21 mouse cellular contexts compared by ENCODE assay signal in genomic region chr16:33143452-33143851, GRCm38 (mm10). TPM values are rescaled to one million over a fixed set of nuclear protein-coding genes. Genes with fewer than 3 reads are reported as not detected.
DNase-seq lines count a peak whose midpoint lies in the region; ATAC-seq and TF ChIP-seq lines count a peak whose summit lies in the region.
"Had no signal": no experiment of that assay in that cellular context is flagged by ENCODE, and none has a peak within 500 bp of the region (broad histone marks: within the 10 kb centered on the region; RNA-seq: fewer than 3 reads in every experiment).

No protein-coding gene starts in this region.

- peak overlapping the region; percentile 29 for H3K4me3 ChIP-seq in megakaryocyte, embryonic 14.5 days (replicated peaks)
- no peak overlapping the region for H3K4me3 ChIP-seq in midbrain, postnatal 0 days (ENCODE audit: low read depth, low read length)
- H3K4me3 ChIP-seq: embryonic facial prominence, embryonic 10.5 days; embryonic facial prominence, embryonic 12.5 days; forebrain, embryonic 13.5 days; forebrain, embryonic 15.5 days had no signal

- WGBS in midbrain, postnatal 0 days, result 83% methylated on average over 2 of the region's 2 CpGs

- peaks cover 24% of the 10 kb centered on the region for H3K4me1 ChIP-seq in megakaryocyte, embryonic 14.5 days
- H3K4me1 ChIP-seq in midbrain, postnatal 0 days (ENCODE audit: insufficient read depth, low read length), result no peaks in the 10 kb centered on the region
- H3K4me1 ChIP-seq: embryonic facial prominence, embryonic 10.5 days; embryonic facial prominence, embryonic 12.5 days; forebrain, embryonic 13.5 days; forebrain, embryonic 15.5 days had no signal

- no peak for ATAC-seq in megakaryocyte, adult 5-6 weeks (ENCODE audit: poor library complexity, severe bottlenecking)
- no peak for ATAC-seq in midbrain, postnatal 0 days (ENCODE audit: low FRiP score)
- ATAC-seq: forebrain, embryonic 13.5 days; forebrain, embryonic 15.5 days; forebrain, postnatal 0 days; Patski had no signal

- TF ChIP-seq CTCF in midbrain, postnatal 0 days (IDR thresholded peaks at IDR 0.05), result no peak

- H3K4me2 ChIP-seq in midbrain, postnatal 0 days (ENCODE audit: low read depth, low read length, poor library complexity, severe bottlenecking), result no peak overlapping the region
- H3K4me2 ChIP-seq: embryonic facial prominence, embryonic 12.5 days; forebrain, embryonic 13.5 days; forebrain, embryonic 15.5 days had no signal

- no peaks in the 10 kb centered on the region for H3K36me3 ChIP-seq in megakaryocyte, embryonic 14.5 days (replicated peaks; ENCODE audit: low read length)
- no peaks in the 10 kb centered on the region for H3K36me3 ChIP-seq in midbrain, postnatal 0 days (ENCODE audit: insufficient read depth, low read length)
- H3K36me3 ChIP-seq: embryonic facial prominence, embryonic 10.5 days; embryonic facial prominence, embryonic 12.5 days; forebrain, embryonic 15.5 days; G1E had no signal

- peak; percentile 40 for DNase-seq in ES-CJ7 (ENCODE audit: low read depth, low spot score)
- DNase-seq in R1 (ENCODE audit: low read depth, low spot score), result peak; percentile 51
- no peak for DNase-seq in midbrain, postnatal 0 days (ENCODE audit: low spot score)
- no peak for DNase-seq in neural tube, embryonic 10.5 days (ENCODE audit: extremely low spot score, low spot score)
- DNase-seq: adrenal gland, adult 2 months; adrenal gland, postnatal 10 days; adrenal gland, postnatal 25 days; cerebellum, adult 11 months; cerebellum, adult 18-20 months; cerebellum, adult 8-10 months; cerebellum, postnatal 10 days; cerebellum, postnatal 25 days; forebrain, postnatal 0 days had no signal

- no peak overlapping the region for H3K27ac ChIP-seq in midbrain, postnatal 0 days (ENCODE audit: low read depth, low read length)
- H3K27ac ChIP-seq: embryonic facial prominence, embryonic 10.5 days; embryonic facial prominence, embryonic 12.5 days; forebrain, embryonic 13.5 days; forebrain, embryonic 15.5 days had no signal

- H3K9ac ChIP-seq in midbrain, postnatal 0 days (replicated peaks; ENCODE audit: low read length, poor library complexity, severe bottlenecking), result no peak overlapping the region
- H3K9ac ChIP-seq: embryonic facial prominence, embryonic 12.5 days; forebrain, embryonic 13.5 days; forebrain, embryonic 15.5 days; forebrain, postnatal 0 days had no signal

- H3K9me3 ChIP-seq in megakaryocyte, embryonic 14.5 days, result peaks cover 12% of the 10 kb centered on the region; the same call in 1 of the 2 replicates
- no peaks in the 10 kb centered on the region for H3K9me3 ChIP-seq in midbrain, postnatal 0 days (ENCODE audit: low read length)
- H3K9me3 ChIP-seq: embryonic facial prominence, embryonic 12.5 days; forebrain, embryonic 15.5 days had no signal

- H3K27me3 ChIP-seq in megakaryocyte, embryonic 14.5 days (replicated peaks), result peaks cover 14% of the 10 kb centered on the region
- no peaks in the 10 kb centered on the region for H3K27me3 ChIP-seq in midbrain, postnatal 0 days (ENCODE audit: insufficient read depth, low read length)
- H3K27me3 ChIP-seq: embryonic facial prominence, embryonic 12.5 days; forebrain, embryonic 13.5 days; forebrain, embryonic 15.5 days; Patski had no signal

RNA-seq across cellular contexts. Expression of gene Osbpl11, which starts 41.4 kb away (rescaled TPM):
- polyA plus RNA-seq in megakaryocyte, embryonic 14.5 days (2012; ENCODE audit: insufficient read depth, low replicate concordance), result 1.1 TPM in 2 replicates
- total RNA-seq in megakaryocyte, adult 5-6 weeks (2015), result 17.2 and 18.4 TPM in 2 replicates
- 29.1 and 30.0 TPM in 2 replicates for total RNA-seq in megakaryocyte, adult 5-6 weeks (2017)
- 25.1 TPM in 2 replicates for total RNA-seq in midbrain, postnatal 0 days (2014; rRNA removed)
- polyA plus RNA-seq in midbrain, postnatal 0 days (2015; fragmentation: Nextera tagmentation; extraction: Ambion mirVana), result 11.7 and 12.0 TPM in 2 replicates

Comparison
In these comparisons a context has a peak if more than half of its experiments do, and no peak if none do; other contexts are left out.
1. DNase-seq: peak in ES-CJ7 (single experiment) and R1 (single experiment); none in midbrain, postnatal 0 days (single experiment) and neural tube, embryonic 10.5 days (single experiment).